Mouse (Mus musculus): ENCODE results near the gene Ring1.

DNA sequence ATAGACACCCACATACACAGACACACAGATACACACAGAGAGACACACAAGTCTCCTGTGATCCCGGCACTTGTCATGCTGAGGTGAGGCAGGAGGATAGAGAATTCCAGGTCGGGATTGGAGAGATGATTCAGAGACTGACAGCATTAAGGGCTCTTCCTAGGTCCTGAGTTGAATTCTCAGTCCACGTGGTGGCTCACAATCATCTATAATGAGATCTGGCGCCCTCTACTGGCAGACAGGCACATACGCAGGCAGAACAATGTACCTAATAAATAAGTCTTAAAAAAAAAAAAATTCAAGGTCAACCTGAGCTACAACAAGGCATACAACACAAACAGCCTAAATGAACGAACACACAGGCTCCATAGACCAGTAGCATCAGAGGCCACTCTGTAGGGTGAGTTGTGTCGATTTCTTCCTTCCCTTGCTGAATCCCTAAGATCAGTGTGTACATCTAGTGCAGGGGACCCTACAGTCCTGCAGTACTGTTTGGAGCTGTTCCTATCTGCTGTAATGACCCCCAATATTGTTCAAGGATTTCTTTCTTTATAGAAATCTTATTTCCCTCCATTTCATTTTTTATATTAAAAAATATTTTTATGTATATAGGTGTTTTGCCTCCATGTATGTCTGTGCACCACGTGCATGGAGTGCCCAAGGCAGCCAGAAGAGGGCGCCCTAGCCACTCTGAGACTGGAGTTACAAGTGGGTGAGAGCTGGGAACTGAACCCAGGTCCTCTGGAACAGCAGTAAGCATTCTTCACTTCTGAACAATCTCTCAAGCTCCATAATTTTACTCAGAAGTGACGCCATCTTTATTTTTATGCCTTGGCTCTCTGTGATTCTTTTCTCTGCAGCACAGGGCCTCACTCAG, 32.5 kb downstream of the Ring1 start:
- peak; percentile 51; the same call in 1 of the 2 replicates for TF ChIP-seq CTCF (IDR thresholded peaks at IDR 0.05; ENCODE audit: control insufficient read depth, insufficient read depth, insufficient replicate concordance, low read depth, low read length)
- TF ChIP-seq POLR2A (IDR thresholded peaks at IDR 0.05; ENCODE audit: control insufficient read depth, low read depth, low read length) = no peak
